Mouse (Mus musculus) layer of hippocampus, adult 18-20 months (tissue): ENCODE measurements around the gene Olfr697. TPM values are rescaled to one million over a fixed set of nuclear protein-coding genes. Genes with fewer than 3 reads are reported as not detected.
"Not testable (repeated sequence)": the region's sequence is repeated elsewhere in the genome, so short reads cannot be mapped to it uniquely, and the experiment has no call there.

Source experiments
- DNase-seq, 2 experiments: peaks; one replicate each; pipeline ENCODE4 v3.0.0; 2022; ENCODE audit warnings: low spot score in 2 of 2
- long read RNA-seq: library from polyadenylated mRNA; stranded (forward); transcript quantifications from one replicate; pipeline ENCODE4 v2.0.0, GENCODE M21; 2021
- total RNA-seq, 2 experiments: library from RNA; stranded (reverse); gene quantifications; 2 replicates each; pipeline ENCODE4 v1.2.3; 2021

Gene Olfr697
- total RNA-seq, result not detected
- long read RNA-seq, result 0 reads

DNA sequence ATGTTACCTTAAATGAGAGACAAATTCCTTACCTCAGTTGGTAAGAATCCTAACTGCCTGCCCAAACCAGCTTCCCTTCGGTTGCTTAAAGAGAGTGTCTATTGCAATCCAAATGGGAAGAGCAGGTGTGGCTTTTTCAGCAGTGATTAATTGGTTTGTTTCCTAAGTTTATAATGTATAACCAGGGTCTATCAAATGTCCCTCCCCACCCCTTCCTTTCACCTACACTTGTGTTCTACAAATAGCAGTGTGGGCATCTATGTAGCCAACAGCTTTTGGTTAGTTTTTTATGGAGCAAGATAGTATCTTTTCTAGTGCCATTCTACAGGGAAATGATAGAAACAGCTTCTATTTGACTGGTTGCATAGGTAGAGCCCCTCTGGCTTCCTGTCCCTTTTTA lies at the start of gene Olfr697:
TSS of gene Olfr697 (minus strand) at position 101 of the 400 bp plus-strand sequence.
- DNase-seq, result no peak

DNA sequence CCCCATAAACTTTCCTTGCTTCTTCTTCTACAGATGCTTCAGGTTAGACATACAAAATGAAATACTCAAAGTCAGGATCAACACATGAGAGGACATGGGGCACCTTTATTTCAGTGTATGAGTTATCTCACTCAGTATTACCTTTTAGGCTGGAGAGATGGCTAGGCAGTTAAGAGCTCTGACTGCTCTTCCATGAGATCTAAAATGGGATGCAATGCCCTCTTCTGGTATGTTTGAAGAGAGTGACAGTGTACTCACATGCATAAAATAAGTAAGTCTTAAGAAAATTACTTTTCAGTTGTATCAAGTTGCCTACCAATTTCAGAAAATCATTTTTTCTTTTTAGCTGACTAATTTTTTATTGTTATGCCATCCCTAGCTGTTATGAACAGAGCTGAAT lies 46.1 kb upstream of the Olfr697 start:
- DNase-seq, result no peak

DNA sequence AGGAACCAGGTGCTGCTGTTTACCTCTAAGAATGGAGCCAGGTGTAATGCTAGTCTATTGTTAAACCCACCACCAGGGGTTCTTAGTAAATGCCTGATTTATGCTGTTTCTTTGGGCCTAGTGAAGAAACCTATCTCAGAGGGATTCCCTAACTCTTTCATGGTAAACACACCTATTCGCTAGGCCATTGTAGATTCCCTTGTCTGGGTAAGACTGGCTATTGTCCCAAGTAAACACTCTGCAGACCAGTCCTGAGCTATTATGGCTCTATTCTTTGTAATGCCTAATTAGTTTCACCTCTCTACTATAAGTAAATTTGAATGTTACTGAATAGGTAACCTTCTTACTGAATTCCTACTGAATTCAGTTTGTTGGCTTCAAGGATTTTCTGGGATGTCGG lies 18.8 kb upstream of the Olfr697 start:
- not testable (repeated sequence) for DNase-seq

DNA sequence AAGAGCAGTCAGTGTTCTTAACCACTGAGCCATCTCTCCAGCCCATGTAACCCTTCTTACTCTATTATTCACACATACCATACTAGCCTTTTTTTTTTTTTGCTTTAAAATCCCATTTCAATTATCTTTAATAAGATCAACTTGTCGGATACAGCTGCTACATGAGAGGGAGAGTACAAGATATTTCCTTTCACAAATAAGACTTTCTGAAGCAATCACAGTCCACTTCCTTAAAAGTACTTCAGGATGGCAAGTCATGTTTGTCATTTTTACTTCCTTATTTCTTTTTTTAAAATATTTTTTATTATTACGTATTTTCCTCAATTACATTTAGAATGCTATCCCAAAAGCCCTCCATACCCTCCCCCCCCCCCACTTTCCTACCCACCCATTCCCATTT lies 16.6 kb upstream of the Olfr697 start:
- no peak for DNase-seq

DNA sequence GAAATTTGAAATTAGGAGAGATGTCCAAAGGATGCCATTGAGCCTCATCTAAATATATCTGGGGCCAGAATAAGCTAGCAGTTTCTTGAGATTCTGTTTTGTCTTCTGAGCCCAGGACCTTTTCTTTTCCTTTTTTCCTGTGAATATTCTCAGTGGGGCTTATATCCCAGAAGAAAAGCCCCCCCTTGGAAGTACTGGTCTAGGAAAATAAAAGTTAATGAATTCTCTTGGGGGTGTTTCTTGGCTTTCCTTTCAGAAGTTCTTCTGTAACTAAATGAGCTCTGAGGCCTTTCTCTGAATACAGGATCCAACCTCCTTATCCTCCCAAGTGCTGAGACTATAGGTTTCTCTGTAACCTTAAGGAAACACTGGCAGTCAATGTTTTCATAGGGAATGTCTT lies 13.1 kb upstream of the Olfr697 start, which contains the start of gene Olfr698:
TSS of gene Olfr698 (minus strand) at position 101 of the 400 bp plus-strand sequence.
- DNase-seq, result no peak

DNA sequence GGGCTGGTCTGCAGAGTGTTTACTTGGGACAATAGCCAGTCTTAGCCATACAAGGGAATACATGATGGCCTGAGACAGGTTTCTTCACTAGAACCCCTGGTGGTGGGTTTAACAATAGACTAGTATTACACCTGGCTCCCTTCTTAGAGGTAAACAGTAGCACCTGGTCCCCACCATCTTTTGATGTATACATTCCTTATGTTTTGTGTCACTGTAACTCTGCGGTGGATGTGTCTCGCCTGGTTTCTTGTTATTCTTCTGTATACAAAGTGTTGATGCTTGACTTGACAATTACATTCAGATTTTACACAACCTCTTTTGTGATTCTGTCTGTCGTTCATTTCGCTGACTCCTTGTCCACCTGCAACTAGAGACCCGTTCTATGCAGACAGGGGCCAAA lies 3.6 kb upstream of the Olfr697 start:
- no peak for DNase-seq

DNA sequence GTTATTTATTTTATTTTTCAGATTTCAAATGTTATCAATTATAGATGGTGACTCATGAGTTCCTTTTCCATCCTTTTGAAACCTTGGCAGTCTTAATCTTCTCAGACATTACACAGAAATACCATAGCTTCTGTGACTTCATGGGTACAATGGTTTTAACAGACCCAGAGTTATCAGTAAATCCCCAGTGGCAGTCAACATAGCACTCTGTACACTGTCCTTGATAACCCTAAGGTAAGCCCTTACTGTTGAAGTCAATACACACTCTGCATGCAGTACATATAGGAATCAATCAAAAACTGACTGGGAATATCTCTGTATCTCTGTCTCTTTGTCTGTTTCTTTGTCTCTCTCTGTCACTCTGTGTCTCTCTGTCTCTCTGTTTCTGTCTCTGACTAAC lies 5.2 kb downstream of the Olfr697 start:
- DNase-seq, result no peak

DNA sequence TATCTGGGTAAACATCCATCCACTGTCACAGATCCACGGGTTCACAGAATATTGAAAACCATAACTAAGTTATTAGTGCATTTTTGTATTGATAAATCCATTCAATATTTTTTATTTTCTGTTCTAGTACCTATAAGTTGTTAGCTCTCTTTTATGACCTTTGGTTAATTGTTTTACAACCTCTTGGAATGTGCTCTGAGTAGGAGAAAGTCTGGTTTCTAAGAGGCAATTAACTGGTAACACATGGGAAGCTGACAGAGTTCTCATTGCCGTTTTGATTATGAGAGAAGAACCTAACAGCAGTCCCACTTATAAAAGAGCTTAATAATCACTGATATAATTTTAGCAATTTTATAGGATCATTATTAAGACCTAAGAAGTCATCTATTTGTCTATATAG lies 8.5 kb downstream of the Olfr697 start:
- DNase-seq, result no peak

DNA sequence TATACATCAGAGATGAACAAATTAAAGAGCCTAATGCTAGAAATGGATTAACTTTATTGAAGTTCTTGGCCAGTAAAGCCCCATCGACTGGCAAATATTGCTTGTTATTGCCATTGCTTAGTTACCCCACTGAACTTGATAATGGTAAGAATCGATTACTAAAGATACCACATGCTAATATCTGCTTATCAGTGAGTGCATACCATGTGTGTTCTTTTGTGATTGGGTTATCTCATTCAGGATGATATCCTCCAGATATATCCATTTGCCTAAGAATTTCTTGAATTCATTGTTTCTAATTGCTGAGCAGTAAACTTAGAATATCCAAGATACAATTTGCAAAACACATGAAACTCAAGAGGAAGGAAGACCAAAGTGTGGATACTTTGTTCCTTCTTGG lies 16.6 kb downstream of the Olfr697 start:
- DNase-seq, result not testable (repeated sequence)

DNA sequence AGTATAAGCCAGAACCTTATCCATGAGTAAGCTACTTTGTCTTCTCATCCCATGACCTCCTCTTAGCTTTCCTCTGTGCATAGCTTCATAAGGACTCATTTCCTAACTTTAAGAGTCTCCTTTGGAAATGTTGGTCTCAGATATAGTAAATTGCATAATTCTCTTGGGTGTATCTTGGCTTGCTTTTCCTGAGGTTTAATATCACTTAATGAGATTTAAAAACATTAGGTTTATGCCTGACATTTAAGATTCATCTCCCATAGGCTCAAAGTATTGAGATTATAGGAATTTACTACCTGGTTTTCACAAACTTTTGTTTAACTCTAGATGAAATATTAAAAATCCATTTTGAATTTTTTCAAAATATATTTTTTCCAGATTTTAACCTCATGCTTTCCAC lies 25.9 kb downstream of the Olfr697 start, which contains the start of gene Olfr695:
TSS of gene Olfr695 (minus strand) at position 101 of the 400 bp plus-strand sequence.
- DNase-seq, result no peak

DNA sequence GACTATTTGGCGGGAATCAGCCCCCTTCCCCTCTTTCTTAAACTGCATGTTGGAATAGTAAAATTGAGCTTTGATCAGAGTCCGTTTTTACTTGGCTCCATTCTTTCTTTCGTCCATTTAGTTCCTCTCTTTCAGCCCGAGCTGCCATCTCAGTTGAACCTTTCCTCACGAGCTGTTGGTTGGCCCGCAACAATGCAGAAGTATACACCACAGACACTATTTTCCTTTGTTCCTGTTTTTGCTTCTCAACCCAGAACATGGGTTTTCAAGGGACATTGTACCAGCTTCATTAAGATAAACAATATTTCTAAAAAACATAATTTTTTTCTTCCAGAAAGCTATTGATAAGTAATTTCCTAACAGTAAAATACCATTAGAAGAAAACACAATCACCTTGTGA lies 30.8 kb downstream of the Olfr697 start:
- no peak for DNase-seq

DNA sequence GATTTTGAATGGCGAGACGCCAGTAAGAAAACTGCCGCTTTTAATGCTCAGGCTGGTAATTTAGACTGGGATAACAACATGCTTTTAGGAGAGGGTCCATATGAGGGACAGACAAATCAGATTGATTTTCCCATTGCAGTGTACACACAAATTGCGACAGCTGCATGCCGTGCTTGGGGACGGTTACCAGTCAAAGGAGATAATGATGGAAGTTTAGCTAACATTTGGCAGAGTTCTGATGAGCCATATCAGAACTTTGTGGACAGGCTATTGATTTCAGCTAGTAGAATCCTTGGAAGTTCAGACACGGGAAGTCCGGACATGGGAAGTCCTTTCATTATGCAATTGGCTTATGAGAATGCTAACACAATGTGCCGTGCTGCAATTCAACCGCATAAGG lies 34.5 kb downstream of the Olfr697 start:
- not testable (repeated sequence) for DNase-seq

DNA sequence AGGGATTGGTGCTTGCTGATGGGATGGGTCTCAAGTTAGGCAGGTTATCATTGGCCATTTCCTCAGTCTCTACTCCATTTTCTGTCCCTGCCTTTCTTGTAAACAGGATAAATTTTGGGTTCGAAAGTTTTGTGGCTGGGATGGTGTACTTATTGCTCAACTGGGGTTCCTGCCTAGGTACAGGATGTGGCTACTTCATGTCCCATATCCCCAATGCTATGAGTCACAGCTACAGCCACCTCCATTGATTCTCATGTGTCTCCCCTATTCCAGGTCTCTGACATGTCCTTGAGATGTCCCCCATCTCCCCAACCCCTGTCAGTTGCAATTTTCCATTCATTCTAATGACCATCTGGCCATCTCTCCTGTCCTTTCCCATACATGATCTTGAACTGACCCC lies 45.4 kb downstream of the Olfr697 start:
- no peak for DNase-seq

DNA sequence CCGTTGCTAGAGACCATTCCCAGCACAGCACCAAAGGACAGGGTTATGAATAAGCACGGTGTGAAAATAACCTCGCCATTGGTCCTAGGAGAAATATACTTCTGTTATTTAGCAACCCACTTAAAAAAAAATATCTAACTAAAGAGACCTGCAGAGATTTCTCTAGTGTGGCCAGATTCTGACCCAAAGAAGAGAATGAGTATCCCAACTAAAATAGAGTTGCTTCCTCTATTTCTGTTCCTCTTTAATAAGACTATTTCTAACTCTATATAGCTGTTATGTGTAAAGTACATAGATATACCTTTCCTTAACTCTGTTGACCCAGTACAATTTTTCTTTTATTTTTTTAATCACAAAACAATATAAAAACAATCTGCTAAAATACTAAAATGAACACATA lies 49.3 kb downstream of the Olfr697 start:
- DNase-seq, result no peak

DNA sequence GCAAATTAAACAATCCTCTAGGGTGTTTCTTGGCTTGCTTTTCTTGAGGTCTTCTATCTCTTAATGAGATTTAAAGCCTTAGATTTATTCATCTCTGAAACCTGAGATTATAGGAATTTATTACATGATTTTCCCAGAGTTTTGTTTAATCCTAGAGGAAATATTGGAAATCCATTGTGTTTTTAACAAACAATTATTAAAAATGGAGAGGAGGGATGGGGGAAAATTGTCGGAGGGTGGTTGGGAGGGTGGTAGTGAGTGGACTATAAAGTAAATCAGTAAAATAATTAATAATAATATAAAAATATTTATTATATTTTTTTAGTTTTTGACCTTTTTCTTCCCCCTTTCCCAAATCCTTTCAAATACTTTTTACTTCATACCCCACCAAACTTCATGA lies 50.5 kb downstream of the Olfr697 start, which contains the start of gene Olfr694:
TSS of gene Olfr694 (minus strand) at position 101 of the 400 bp plus-strand sequence.
- no peak for DNase-seq

Other genes starting within 250 kb of the Olfr697 start
- gene Olfr693, start 61.9 kb downstream of the Olfr697 start, total RNA-seq, result not detected
- not detected for gene Olfr694, start 50.6 kb downstream of the Olfr697 start, total RNA-seq
- not detected for gene Olfr695, start 26.0 kb downstream of the Olfr697 start, total RNA-seq
- not detected for gene Olfr698, start 13.0 kb upstream of the Olfr697 start, total RNA-seq
- not detected for gene Olfr699, start 50.8 kb upstream of the Olfr697 start, total RNA-seq
- not detected for gene Olfr700, start 66.4 kb upstream of the Olfr697 start, total RNA-seq
- gene Olfr701, start 71.7 kb upstream of the Olfr697 start, total RNA-seq, result not detected
- not detected for gene Olfr702, start 91.5 kb upstream of the Olfr697 start, total RNA-seq
- not detected for gene Olfr703, start 100.9 kb upstream of the Olfr697 start, total RNA-seq
- not detected for gene Olfr704, start 120.7 kb upstream of the Olfr697 start, total RNA-seq
- gene Olfr705, start 134.4 kb upstream of the Olfr697 start, total RNA-seq, result not detected
- not detected for gene Olfr706, start 145.7 kb upstream of the Olfr697 start, total RNA-seq
- gene Olfr707, start 158.8 kb upstream of the Olfr697 start, total RNA-seq, result not detected
- not detected for gene Olfr1532-ps1, start 165.6 kb upstream of the Olfr697 start, total RNA-seq
- gene Olfr709-ps1, start 189.8 kb upstream of the Olfr697 start, total RNA-seq, result not detected
- gene Olfr710, start 205.9 kb upstream of the Olfr697 start, total RNA-seq, result not detected
- gene Olfr6, start 221.5 kb upstream of the Olfr697 start, total RNA-seq, result not detected
- not detected for gene Olfr711, start 233.0 kb upstream of the Olfr697 start, total RNA-seq